Mouse (Mus musculus): Measurements from ENCODE around the gene Gm13889.

The Gm13889 gene

GRCm38 (mm10) chr2:93957785-93958175 is 779 bp upstream of the Gm13889 start:
- no peak for DNase-seq

GRCm38 (mm10) chr2:93956331-93956801 is 635 bp downstream of the Gm13889 start:
- DNase-seq: no peak

GRCm38 (mm10) chr2:93955886-93956285 is 1.1 kb downstream of the Gm13889 start:
- no peak for DNase-seq

GRCm38 (mm10) chr2:93954781-93955578 is 2.0 kb downstream of the Gm13889 start:
- no peak for DNase-seq

GRCm38 (mm10) chr2:93953726-93954125 is 3.3 kb downstream of the Gm13889 start:
- no peak for DNase-seq

- no peak for DNase-seq
Observed at GRCm38 (mm10) chr2:93946976-93947375, 10.0 kb downstream of the Gm13889 start.

GRCm38 (mm10) chr2:93944855-93945254 is 12.1 kb downstream of the Gm13889 start:
- DNase-seq: no peak

- no peak for DNase-seq
Observed at GRCm38 (mm10) chr2:93944099-93944498, 12.9 kb downstream of the Gm13889 start.

- DNase-seq: no peak
Observed at GRCm38 (mm10) chr2:93941670-93942069, 15.3 kb downstream of the Gm13889 start.

- DNase-seq: no peak
Observed at GRCm38 (mm10) chr2:93938534-93938933, 18.5 kb downstream of the Gm13889 start.

GRCm38 (mm10) chr2:93928866-93929265 is 28.1 kb downstream of the Gm13889 start:
- no peak for DNase-seq

GRCm38 (mm10) chr2:93927701-93928437 is 29.1 kb downstream of the Gm13889 start:
- no peak for DNase-seq

GRCm38 (mm10) chr2:93926141-93926540 is 30.9 kb downstream of the Gm13889 start:
- no peak for DNase-seq

- no peak for DNase-seq
Observed at GRCm38 (mm10) chr2:93919093-93919492, 37.9 kb downstream of the Gm13889 start.

GRCm38 (mm10) chr2:93913552-93913951 is 43.4 kb downstream of the Gm13889 start:
- DNase-seq: no peak

GRCm38 (mm10) chr2:93911942-93912341 is 45.1 kb downstream of the Gm13889 start:
- DNase-seq: no peak

GRCm38 (mm10) chr2:93909716-93910115 is 47.3 kb downstream of the Gm13889 start:
- no peak for DNase-seq

- DNase-seq: no peak
Observed at GRCm38 (mm10) chr2:93907519-93908294, 49.3 kb downstream of the Gm13889 start.

- DNase-seq: no peak
Observed at GRCm38 (mm10) chr2:93906316-93906715, 50.7 kb downstream of the Gm13889 start.

Measured in spleen, adult 18-20 months (tissue).